Mouse (Mus musculus) megakaryocyte, embryonic 14.5 days (primary cell): Measurements from ENCODE around the gene Rplp2.

Experiments
- FLI1 ChIP-seq: IDR thresholded peaks from 2 replicates; pipeline ENCODE4 v1.6.1; 2012; ENCODE audit warnings: low read length, inconsistent platforms, mixed read lengths
- GATA1 ChIP-seq: IDR thresholded peaks from 3 replicates; pipeline ENCODE4 v1.6.1; 2012; ENCODE audit warnings: mixed read lengths, low read length, inconsistent platforms, borderline replicate concordance

DNA sequence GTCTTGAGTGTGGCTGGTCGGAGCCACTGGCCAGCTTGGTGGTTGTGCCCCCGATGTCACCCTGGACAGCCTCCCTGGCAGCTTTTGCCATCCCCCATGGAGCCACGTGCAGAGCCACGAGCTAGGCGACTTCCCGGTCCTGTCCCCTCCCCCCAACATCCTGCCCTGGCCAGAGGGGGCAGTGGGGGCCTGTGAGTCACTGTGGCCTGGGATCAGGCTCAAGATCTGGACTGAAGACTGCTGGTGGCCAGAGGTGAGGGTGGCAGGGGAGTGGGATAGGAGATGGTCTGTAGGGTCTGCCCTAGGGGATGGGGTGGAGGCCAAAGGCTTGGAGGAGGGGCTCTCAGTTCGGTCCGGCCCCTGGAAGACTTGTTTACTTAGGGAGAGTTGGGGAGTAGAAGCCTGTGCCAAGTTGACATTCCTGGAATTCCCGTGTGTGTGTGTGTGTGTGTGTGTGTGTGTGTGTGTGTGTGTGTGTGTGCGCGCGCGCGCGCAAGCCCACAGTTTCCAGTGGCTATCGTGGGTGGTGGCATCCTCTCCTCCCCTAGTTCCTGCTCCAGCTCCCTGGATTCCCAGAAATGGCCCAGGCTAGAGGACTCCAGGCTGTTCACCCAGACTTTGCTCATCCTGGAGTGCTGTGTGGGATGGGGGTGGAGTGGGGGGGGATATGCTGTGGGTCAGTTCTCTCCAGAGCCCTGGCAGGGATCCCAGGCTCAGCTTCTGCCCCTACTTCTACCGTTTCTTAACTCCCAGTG lies 29.2 kb downstream of the Rplp2 start:
- TF ChIP-seq GATA1: no peak
- no peak for TF ChIP-seq FLI1
